Mouse (Mus musculus): ENCODE measurements around the gene Nup93. TPM values are rescaled to one million over a fixed set of nuclear protein-coding genes. Genes with fewer than 3 reads are reported as not detected.

The Nup93 gene
- polyA plus RNA-seq, 1 experiment from 2014 or later, result 66.1 TPM

DNA sequence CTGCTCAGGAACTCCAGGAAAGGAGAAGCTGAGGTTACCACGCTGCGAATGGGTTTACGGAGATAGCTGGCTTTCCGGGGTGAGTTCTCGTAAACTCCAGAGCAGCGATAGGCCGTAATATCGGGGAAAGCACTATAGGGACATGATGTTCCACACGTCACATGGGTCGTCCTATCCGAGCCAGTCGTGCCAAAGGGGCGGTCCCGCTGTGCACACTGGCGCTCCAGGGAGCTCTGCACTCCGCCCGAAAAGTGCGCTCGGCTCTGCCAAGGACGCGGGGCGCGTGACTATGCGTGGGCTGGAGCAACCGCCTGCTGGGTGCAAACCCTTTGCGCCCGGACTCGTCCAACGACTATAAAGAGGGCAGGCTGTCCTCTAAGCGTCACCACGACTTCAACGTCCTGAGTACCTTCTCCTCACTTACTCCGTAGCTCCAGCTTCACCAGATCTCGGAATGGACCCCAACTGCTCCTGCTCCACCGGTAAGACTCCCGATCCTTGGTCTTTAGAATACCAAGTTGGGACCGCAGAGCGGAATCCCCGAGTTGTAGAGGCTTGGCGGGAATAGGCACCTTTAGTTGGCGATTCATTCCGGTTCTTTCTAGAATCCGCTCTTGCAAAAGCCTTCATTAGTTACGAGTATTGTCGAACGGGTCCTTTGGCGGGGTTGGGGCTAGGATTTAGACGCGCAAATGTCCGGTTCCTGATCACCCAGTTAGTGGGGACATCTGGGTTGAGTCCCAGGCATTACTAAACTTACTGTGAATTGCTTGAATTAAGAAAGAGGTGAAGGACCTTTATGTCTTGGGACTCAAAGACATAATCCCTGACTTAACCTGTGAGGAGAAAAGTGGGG lies 35.3 kb upstream of the Nup93 start, which contains the start of gene Mt1:
Gene Mt1 (plus strand): TSS at position 226 of the 856 bp plus-strand sequence.
- Histone ChIP-seq H3K27me3 (replicated peaks) (peaks cover 24% of the 10 kb centered on the region), H3K9ac (peak within 1 kb of the TSS; percentile 54), H3K36me3 (no peaks in the 10 kb centered on the region), H3K4me1 (peaks cover 16% of the 10 kb centered on the region; the same call in 1 of the 2 replicates), H3K4me3 (replicated peaks) (peak within 1 kb of the TSS; percentile 49), H3K9me3 (no peaks in the 10 kb centered on the region), H3K27ac (peak within 1 kb of the TSS; percentile 82), H3K4me2 (peak within 1 kb of the TSS; percentile 82)
- peak; percentile 93 for ATAC-seq (ENCODE audit: insufficient read depth, low FRiP score, low read depth)
- WGBS, result under 1% methylated on average over 50 of the region's 50 CpGs

DNA sequence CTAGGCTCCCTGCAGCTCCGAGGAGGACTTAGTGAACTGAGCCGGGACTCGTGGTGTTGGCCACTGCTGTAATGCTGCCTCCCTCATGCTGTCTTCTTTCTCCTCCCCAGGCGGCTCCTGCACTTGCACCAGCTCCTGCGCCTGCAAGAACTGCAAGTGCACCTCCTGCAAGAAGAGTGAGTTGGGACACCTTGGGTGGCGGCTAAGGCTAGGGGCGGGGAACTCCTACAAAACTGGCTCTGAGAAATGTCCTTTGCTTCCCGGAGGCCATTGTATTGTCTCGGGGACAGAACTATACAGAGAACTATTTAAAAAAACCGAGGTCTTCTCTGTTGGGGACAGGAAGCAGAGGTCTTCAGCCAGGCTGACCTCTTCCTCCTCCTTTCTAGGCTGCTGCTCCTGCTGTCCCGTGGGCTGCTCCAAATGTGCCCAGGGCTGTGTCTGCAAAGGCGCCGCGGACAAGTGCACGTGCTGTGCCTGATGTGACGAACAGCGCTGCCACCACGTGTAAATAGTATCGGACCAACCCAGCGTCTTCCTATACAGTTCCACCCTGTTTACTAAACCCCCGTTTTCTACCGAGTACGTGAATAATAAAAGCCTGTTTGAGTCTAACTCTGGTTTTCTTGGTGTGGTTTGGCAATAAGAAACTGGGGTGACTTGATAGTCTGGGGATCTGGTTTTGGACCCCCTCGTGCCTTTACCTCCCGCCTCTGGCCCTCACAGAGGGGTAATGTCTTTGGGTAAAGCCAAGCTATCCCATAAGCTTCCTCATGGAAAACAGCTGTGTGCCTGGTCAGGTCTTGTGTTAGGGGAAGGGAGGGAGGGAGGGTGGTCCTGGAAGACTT lies 34.4 kb upstream of the Nup93 start:
- H3K4me2 ChIP-seq, result peak overlapping the region; percentile 82
- no peaks in the 10 kb centered on the region for H3K36me3 ChIP-seq
- ATAC-seq (ENCODE audit: insufficient read depth, low FRiP score, low read depth), result no peak
- peak overlapping the region; percentile 49 for H3K4me3 ChIP-seq (replicated peaks)
- H3K9me3 ChIP-seq, result no peaks in the 10 kb centered on the region
- peak overlapping the region; percentile 82 for H3K27ac ChIP-seq
- peaks cover 19% of the 10 kb centered on the region for H3K27me3 ChIP-seq (replicated peaks)
- WGBS, result 4% methylated on average over 25 of the region's 25 CpGs
- peak overlapping the region; percentile 54; the same call in 1 of the 2 replicates for H3K9ac ChIP-seq
- H3K4me1 ChIP-seq, result peaks cover 19% of the 10 kb centered on the region

GRCm38 (mm10) chr8:94180561-94180908 lies 33.8 kb upstream of the Nup93 start:
- H3K9me3 ChIP-seq, result no peaks in the 10 kb centered on the region
- H3K27ac ChIP-seq, result peak overlapping the region; percentile 82; the same call in 1 of the 2 replicates
- peaks cover 19% of the 10 kb centered on the region for H3K4me1 ChIP-seq
- H3K4me3 ChIP-seq (replicated peaks), result peak overlapping the region; percentile 49
- H3K9ac ChIP-seq, result no peak overlapping the region
- 83% methylated on average over 1 of the region's 1 CpGs for WGBS
- peaks cover 19% of the 10 kb centered on the region for H3K27me3 ChIP-seq (replicated peaks)
- ATAC-seq (ENCODE audit: insufficient read depth, low FRiP score, low read depth), result no peak
- peak overlapping the region; percentile 82 for H3K4me2 ChIP-seq
- no peaks in the 10 kb centered on the region for H3K36me3 ChIP-seq

- WGBS, result 52% methylated on average over 13 of the region's 13 CpGs
- H3K4me3 ChIP-seq (replicated peaks), result peak overlapping the region; percentile 31; the same call in 1 of the 2 replicates
- no peak for ATAC-seq (ENCODE audit: insufficient read depth, low FRiP score, low read depth)
Measured at GRCm38 (mm10) chr8:94182055-94182929, 32.1 kb upstream of the Nup93 start.

DNA sequence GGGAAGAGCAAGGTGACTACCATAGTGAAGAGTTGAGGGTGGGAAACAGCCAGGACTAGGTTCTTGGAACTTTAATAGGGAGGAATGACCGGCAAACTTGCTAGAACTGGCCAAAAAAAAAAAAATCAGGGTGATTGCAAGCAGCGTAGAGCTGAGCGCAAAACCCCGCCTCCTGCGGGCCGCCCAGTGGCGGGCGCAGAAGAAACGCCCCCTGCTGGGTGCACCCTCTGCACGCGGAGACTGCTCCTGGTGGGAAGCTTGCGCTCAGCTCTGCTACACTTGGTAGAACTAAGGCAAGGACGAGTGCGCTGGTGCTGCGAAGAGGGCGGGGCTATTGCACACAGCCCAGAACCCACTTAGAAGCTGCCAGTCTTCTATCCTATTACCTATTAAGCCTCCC lies 31.2 kb upstream of the Nup93 start:
- Histone ChIP-seq H3K27me3 (replicated peaks) (peaks cover 11% of the 10 kb centered on the region; the same call in 1 of the 2 replicates), H3K9me3 (no peaks in the 10 kb centered on the region), H3K36me3 (no peaks in the 10 kb centered on the region), H3K27ac (peak overlapping the region; percentile 85), H3K4me2 (peak overlapping the region; percentile 54), H3K4me1 (peaks cover 19% of the 10 kb centered on the region), H3K9ac (no peak overlapping the region), H3K4me3 (replicated peaks) (peak overlapping the region; percentile 31)
- under 1% methylated on average over 16 of the region's 16 CpGs for WGBS
- ATAC-seq (ENCODE audit: insufficient read depth, low FRiP score, low read depth), result peak; percentile 71

More at GRCm38 (mm10) chr8:94182055-94182929, 32.1 kb upstream of the Nup93 start:
- Histone ChIP-seq H3K4me1 (peaks cover 19% of the 10 kb centered on the region), H3K9ac (no peak overlapping the region), H3K27me3 (replicated peaks) (peaks cover 15% of the 10 kb centered on the region; the same call in 1 of the 2 replicates), H3K36me3 (no peaks in the 10 kb centered on the region), H3K9me3 (no peaks in the 10 kb centered on the region), H3K4me2 (peak overlapping the region; percentile 54), H3K27ac (peak overlapping the region; percentile 85)

GRCm38 (mm10) chr8:94184357-94184843 lies 30.0 kb upstream of the Nup93 start:
- Histone ChIP-seq H3K27ac (peak overlapping the region; percentile 82), H3K27me3 (replicated peaks) (peaks cover 9% of the 10 kb centered on the region; the same call in 1 of the 2 replicates), H3K4me2 (peak overlapping the region; percentile 54), H3K9me3 (no peaks in the 10 kb centered on the region), H3K9ac (no peak overlapping the region), H3K36me3 (no peaks in the 10 kb centered on the region), H3K4me1 (peaks cover 19% of the 10 kb centered on the region), H3K4me3 (replicated peaks) (no peak overlapping the region)
- 29% methylated on average over 12 of the region's 12 CpGs for WGBS
- ATAC-seq (ENCODE audit: insufficient read depth, low FRiP score, low read depth), result no peak

DNA sequence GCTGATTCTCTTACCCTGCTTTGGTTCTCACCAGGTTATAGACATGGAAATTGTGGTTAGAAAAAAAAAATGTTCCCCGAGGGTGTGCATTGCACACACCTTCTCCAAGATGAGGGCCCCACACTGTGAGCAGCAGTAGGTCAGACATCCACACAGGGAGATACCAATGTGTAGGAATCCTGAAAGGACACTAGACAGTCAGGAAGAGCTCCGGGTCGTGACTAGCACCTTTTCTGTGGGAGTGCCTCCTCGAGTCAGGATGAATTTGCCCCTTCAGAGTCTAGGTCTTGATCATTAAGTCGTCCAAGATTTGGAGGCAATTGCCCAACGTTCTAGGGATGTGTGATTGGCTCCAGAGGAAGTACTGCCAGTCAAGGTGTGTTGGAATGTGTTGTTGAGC lies 28.6 kb upstream of the Nup93 start:
- H3K4me3 ChIP-seq (replicated peaks), result no peak overlapping the region
- peaks cover 9% of the 10 kb centered on the region; the same call in 1 of the 2 replicates for H3K27me3 ChIP-seq (replicated peaks)
- peak overlapping the region; percentile 35; the same call in 1 of the 2 replicates for H3K4me2 ChIP-seq
- 63% methylated on average over 6 of the region's 6 CpGs for WGBS
- no peak overlapping the region for H3K9ac ChIP-seq
- H3K36me3 ChIP-seq, result no peaks in the 10 kb centered on the region
- ATAC-seq (ENCODE audit: insufficient read depth, low FRiP score, low read depth), result no peak
- H3K4me1 ChIP-seq, result peaks cover 15% of the 10 kb centered on the region; the same call in 1 of the 2 replicates
- H3K27ac ChIP-seq, result peak overlapping the region; percentile 67; the same call in 1 of the 2 replicates
- H3K9me3 ChIP-seq, result no peaks in the 10 kb centered on the region

- H3K27ac ChIP-seq, result peak overlapping the region; percentile 67; the same call in 1 of the 2 replicates
- peaks cover 22% of the 10 kb centered on the region; the same call in 1 of the 2 replicates for H3K4me1 ChIP-seq
- H3K9ac ChIP-seq, result no peak overlapping the region
- no peaks in the 10 kb centered on the region for H3K36me3 ChIP-seq
- no peak overlapping the region for H3K4me3 ChIP-seq (replicated peaks)
- H3K9me3 ChIP-seq, result no peaks in the 10 kb centered on the region
- 2% methylated on average over 17 of the region's 17 CpGs for WGBS
- H3K27me3 ChIP-seq (replicated peaks), result peaks cover 9% of the 10 kb centered on the region; the same call in 1 of the 2 replicates
- ATAC-seq (ENCODE audit: insufficient read depth, low FRiP score, low read depth), result peak; percentile 84
- H3K4me2 ChIP-seq, result peak overlapping the region; percentile 35
Measured at GRCm38 (mm10) chr8:94186542-94186941, 27.8 kb upstream of the Nup93 start.

GRCm38 (mm10) chr8:94187290-94188002 lies 26.9 kb upstream of the Nup93 start:
- no peak overlapping the region for H3K4me3 ChIP-seq (replicated peaks)
- no peak overlapping the region for H3K9ac ChIP-seq
- H3K4me2 ChIP-seq, result no peak overlapping the region
- H3K9me3 ChIP-seq, result no peaks in the 10 kb centered on the region
- ATAC-seq (ENCODE audit: insufficient read depth, low FRiP score, low read depth), result no peak
- H3K27ac ChIP-seq, result 0 out of 2 replicates have a peak overlapping the region, but pooled peaks have one; percentile 38
- H3K27me3 ChIP-seq (replicated peaks), result peaks cover 9% of the 10 kb centered on the region; the same call in 1 of the 2 replicates
- H3K4me1 ChIP-seq, result peaks cover 22% of the 10 kb centered on the region; the same call in 1 of the 2 replicates
- WGBS, result 37% methylated on average over 21 of the region's 21 CpGs
- no peaks in the 10 kb centered on the region for H3K36me3 ChIP-seq

GRCm38 (mm10) chr8:94189275-94190031 lies 24.9 kb upstream of the Nup93 start:
- ATAC-seq (ENCODE audit: insufficient read depth, low FRiP score, low read depth), result no peak
- 0 out of 2 replicates have a peak, but pooled peaks cover 9% of the 10 kb centered on the region for H3K27me3 ChIP-seq (replicated peaks)

More at GRCm38 (mm10) chr8:94189275-94190031, 24.9 kb upstream of the Nup93 start:
- Histone ChIP-seq H3K36me3 (no peaks in the 10 kb centered on the region), H3K27ac (no peak overlapping the region), H3K9ac (no peak overlapping the region), H3K4me3 (replicated peaks) (no peak overlapping the region), H3K4me2 (no peak overlapping the region), H3K9me3 (no peaks in the 10 kb centered on the region), H3K4me1 (peaks cover 11% of the 10 kb centered on the region; the same call in 1 of the 2 replicates)
- WGBS, result 65% methylated on average over 13 of the region's 13 CpGs
